Mouse (Mus musculus): ENCODE results near the gene Gpat2. TPM values are rescaled to one million over a fixed set of nuclear protein-coding genes. Genes with fewer than 3 reads are reported as not detected.

Gene Gpat2
- not detected for polyA plus RNA-seq (2014; fragmentation: Illumina TruSeq; extraction: RNeasy Lipid Tissue Mini Kit (QIAGEN cat#74804); ENCODE audit: low replicate concordance)

GRCm38 (mm10) chr2:127424977-127425376 lies at the start of gene Gpat2:
Gene Gpat2 (plus strand): TSS chr2:127425199.

GRCm38 (mm10) chr2:127444055-127444789 lies 19.2 kb downstream of the Gpat2 start, which contains the start of gene Fahd2a:
Gene Fahd2a (minus strand): TSS chr2:127444565.

Other genes with a start within 250 kb of the Gpat2 start
- gene 1810024B03Rik, start 216.9 kb upstream of the Gpat2 start, polyA plus RNA-seq (2014; fragmentation: Illumina TruSeq; extraction: RNeasy Lipid Tissue Mini Kit (QIAGEN cat#74804); ENCODE audit: low replicate concordance): 0.63 TPM
- 16.6 TPM for gene Snrnp200, start 216.8 kb upstream of the Gpat2 start, polyA plus RNA-seq (2014; fragmentation: Illumina TruSeq; extraction: RNeasy Lipid Tissue Mini Kit (QIAGEN cat#74804); ENCODE audit: low replicate concordance)
- gene Ciao1, start 177.4 kb upstream of the Gpat2 start, polyA plus RNA-seq (2014; fragmentation: Illumina TruSeq; extraction: RNeasy Lipid Tissue Mini Kit (QIAGEN cat#74804); ENCODE audit: low replicate concordance): 22.9 TPM
- 46.4 TPM for gene Tmem127, start 177.3 kb upstream of the Gpat2 start, polyA plus RNA-seq (2014; fragmentation: Illumina TruSeq; extraction: RNeasy Lipid Tissue Mini Kit (QIAGEN cat#74804); ENCODE audit: low replicate concordance)
- gene Stard7, start 155.0 kb upstream of the Gpat2 start, polyA plus RNA-seq (2014; fragmentation: Illumina TruSeq; extraction: RNeasy Lipid Tissue Mini Kit (QIAGEN cat#74804); ENCODE audit: low replicate concordance): 123 TPM
- gene Dusp2, start 89.0 kb upstream of the Gpat2 start, polyA plus RNA-seq (2014; fragmentation: Illumina TruSeq; extraction: RNeasy Lipid Tissue Mini Kit (QIAGEN cat#74804); ENCODE audit: low replicate concordance): 0.82 TPM
- not detected for gene Astl, start 86.6 kb upstream of the Gpat2 start, polyA plus RNA-seq (2014; fragmentation: Illumina TruSeq; extraction: RNeasy Lipid Tissue Mini Kit (QIAGEN cat#74804); ENCODE audit: low replicate concordance)
- 0.11 TPM for gene Adra2b, start 62.0 kb upstream of the Gpat2 start, polyA plus RNA-seq (2014; fragmentation: Illumina TruSeq; extraction: RNeasy Lipid Tissue Mini Kit (QIAGEN cat#74804); ENCODE audit: low replicate concordance)
- gene Fahd2a, start 19.4 kb downstream of the Gpat2 start, polyA plus RNA-seq (2014; fragmentation: Illumina TruSeq; extraction: RNeasy Lipid Tissue Mini Kit (QIAGEN cat#74804); ENCODE audit: low replicate concordance): 3.5 TPM
- gene Kcnip3, start 96.9 kb downstream of the Gpat2 start, polyA plus RNA-seq (2014; fragmentation: Illumina TruSeq; extraction: RNeasy Lipid Tissue Mini Kit (QIAGEN cat#74804); ENCODE audit: low replicate concordance): 0.78 TPM
- gene Prom2, start 116.3 kb downstream of the Gpat2 start, polyA plus RNA-seq (2014; fragmentation: Illumina TruSeq; extraction: RNeasy Lipid Tissue Mini Kit (QIAGEN cat#74804); ENCODE audit: low replicate concordance): 0.11 TPM
- gene Zfp661, start 161.9 kb downstream of the Gpat2 start, polyA plus RNA-seq (2014; fragmentation: Illumina TruSeq; extraction: RNeasy Lipid Tissue Mini Kit (QIAGEN cat#74804); ENCODE audit: low replicate concordance): 3.0 TPM
- gene Mrps5, start 162.0 kb downstream of the Gpat2 start, polyA plus RNA-seq (2014; fragmentation: Illumina TruSeq; extraction: RNeasy Lipid Tissue Mini Kit (QIAGEN cat#74804); ENCODE audit: low replicate concordance): 13.6 TPM
- gene Mal, start 231.5 kb downstream of the Gpat2 start, polyA plus RNA-seq (2014; fragmentation: Illumina TruSeq; extraction: RNeasy Lipid Tissue Mini Kit (QIAGEN cat#74804); ENCODE audit: low replicate concordance): 2.6 TPM